Mouse (Mus musculus) thymus, adult 2 months (tissue): Measurements from ENCODE around the gene Pdgfra. TPM values are rescaled to one million over a fixed set of nuclear protein-coding genes. Genes with fewer than 3 reads are reported as not detected.

ENCODE experiments used
- DNase-seq: peaks from one replicate; pipeline ENCODE4 v3.0.0; 2021
- H3K27ac ChIP-seq: fragments of 200-500 bp; 2 replicates; pipeline ENCODE4 v1.5.1; 2012; ENCODE audit warnings: low read length, control low read depth; ENCODE audit not compliant: control insufficient read depth, insufficient read depth
- H3K27me3 ChIP-seq: fragments of 200-500 bp; 2 replicates; pipeline ENCODE4 v1.6.1; 2012; ENCODE audit warnings: mild to moderate bottlenecking, low read length, moderate library complexity, mixed read lengths; ENCODE audit not compliant: control insufficient read depth, insufficient read depth
- H3K36me3 ChIP-seq: fragments of 200-500 bp; 2 replicates; pipeline ENCODE4 v1.6.1; 2012; ENCODE audit warnings: mild to moderate bottlenecking, low read length, moderate library complexity; ENCODE audit not compliant: control insufficient read depth, insufficient read depth
- H3K4me1 ChIP-seq: fragments of 200-500 bp; replicated peaks from 2 replicates; pipeline ENCODE4 v1.6.1; 2012; ENCODE audit warnings: low read length; ENCODE audit not compliant: control insufficient read depth, insufficient read depth
- H3K4me3 ChIP-seq: fragments of 200-500 bp; 2 replicates; pipeline ENCODE4 v1.5.1; 2012; ENCODE audit warnings: mild to moderate bottlenecking, low read length, control low read depth, moderate library complexity; ENCODE audit not compliant: control insufficient read depth, insufficient read depth
- CTCF ChIP-seq: fragments of 200-500 bp; IDR thresholded peaks from 2 replicates; pipeline ENCODE4 v1.5.1; 2012; ENCODE audit warnings: mild to moderate bottlenecking, control low read depth, low read length, moderate library complexity, borderline replicate concordance; ENCODE audit not compliant: control insufficient read depth, poor library complexity, insufficient read depth; ENCODE audit errors: extremely low read depth
- POLR2A ChIP-seq: fragments of 200-500 bp; IDR thresholded peaks from 2 replicates; pipeline ENCODE4 v1.6.1; 2012; ENCODE audit warnings: mild to moderate bottlenecking, low read length, control low read depth, moderate library complexity; ENCODE audit not compliant: control insufficient read depth, poor library complexity, insufficient read depth; ENCODE audit errors: extremely low read depth
- WGBS: fragments of 180-500 bp; shearing (Covaris S2); methylation state at CpG from one replicate; pipeline ENCODE4 v1.1.7; 2018; 5-methylcytosine and 5-hydroxymethylcytosine counted together
- polyA plus RNA-seq: library from polyadenylated mRNA; depleted of rRNA; stranded (reverse); fragments of >200 nt; gene quantifications from 2 replicates; pipeline ENCODE4 v1.2.3, GENCODE M21; 2012

Pdgfra gene
- polyA plus RNA-seq, 1 experiment: 3.4 TPM

GRCm38 (mm10) chr5:75150341-75150981 lies 1.6 kb upstream of the Pdgfra start:
- H3K4me3 ChIP-seq: no peak overlapping the region

DNA sequence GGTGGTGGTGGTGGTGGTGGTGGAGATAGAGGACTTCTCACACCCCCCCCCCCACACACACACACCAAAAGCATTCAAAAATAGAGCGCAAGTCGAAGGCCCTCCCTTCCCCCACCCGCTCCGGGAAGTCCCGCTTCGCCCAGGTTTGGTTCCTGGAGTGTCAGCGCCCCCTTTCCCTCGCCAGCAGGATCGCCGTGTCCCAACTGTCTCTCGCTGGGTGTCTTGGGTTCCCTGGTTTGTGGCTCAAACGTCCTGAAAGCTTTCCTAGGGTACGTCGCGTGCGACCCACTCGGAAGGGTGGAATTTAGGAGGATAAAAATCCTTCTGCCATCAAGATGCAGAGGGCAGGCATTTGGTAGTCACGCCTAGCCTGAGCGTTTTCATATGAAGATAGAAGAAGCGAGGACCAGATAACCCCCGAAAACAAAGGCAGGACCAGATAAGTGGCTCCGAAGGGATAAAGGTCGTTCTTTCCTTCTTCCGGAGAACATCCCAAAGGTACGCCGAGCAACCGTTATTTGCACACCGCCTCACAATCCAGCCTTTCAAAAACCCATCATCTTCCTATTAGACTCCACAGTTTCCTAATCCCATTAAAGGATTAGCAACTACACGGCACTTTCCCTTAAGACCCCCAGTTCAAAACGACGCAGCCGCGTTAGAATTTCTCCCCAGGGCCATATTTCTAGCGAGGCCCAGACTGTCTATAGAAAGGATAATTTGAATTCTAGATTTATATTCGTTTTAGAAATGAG lies 769 bp upstream of the Pdgfra start:
- Histone ChIP-seq H3K27me3 (peaks cover 28% of the 10 kb centered on the region), H3K4me1 (0 out of 2 replicates have a peak, but pooled peaks cover 4% of the 10 kb centered on the region), H3K4me3 (no peak overlapping the region), H3K27ac (no peak overlapping the region), H3K36me3 (no peaks in the 10 kb centered on the region)
- DNase-seq: no peak
- TF ChIP-seq CTCF (no peak), POLR2A (no peak)
- 7% methylated on average over 35 of the region's 35 CpGs for WGBS

More at GRCm38 (mm10) chr5:75150341-75150981, 1.6 kb upstream of the Pdgfra start:
- Histone ChIP-seq H3K4me1 (no peaks in the 10 kb centered on the region), H3K36me3 (no peaks in the 10 kb centered on the region), H3K27ac (no peak overlapping the region), H3K27me3 (peaks cover 28% of the 10 kb centered on the region)
- 7% methylated on average over 23 of the region's 23 CpGs for WGBS
- TF ChIP-seq POLR2A: no peak
- TF ChIP-seq CTCF: no peak
- DNase-seq: no peak

GRCm38 (mm10) chr5:75152791-75153625 lies 916 bp downstream of the Pdgfra start:
- H3K27me3 ChIP-seq: peaks cover 28% of the 10 kb centered on the region
- no peak overlapping the region for H3K4me3 ChIP-seq
- 5% methylated on average over 72 of the region's 72 CpGs for WGBS
- H3K4me1 ChIP-seq: 0 out of 2 replicates have a peak, but pooled peaks cover 4% of the 10 kb centered on the region
- TF ChIP-seq CTCF (no peak), POLR2A (no peak)
- H3K36me3 ChIP-seq: no peaks in the 10 kb centered on the region
- no peak overlapping the region for H3K27ac ChIP-seq
- no peak for DNase-seq

DNA sequence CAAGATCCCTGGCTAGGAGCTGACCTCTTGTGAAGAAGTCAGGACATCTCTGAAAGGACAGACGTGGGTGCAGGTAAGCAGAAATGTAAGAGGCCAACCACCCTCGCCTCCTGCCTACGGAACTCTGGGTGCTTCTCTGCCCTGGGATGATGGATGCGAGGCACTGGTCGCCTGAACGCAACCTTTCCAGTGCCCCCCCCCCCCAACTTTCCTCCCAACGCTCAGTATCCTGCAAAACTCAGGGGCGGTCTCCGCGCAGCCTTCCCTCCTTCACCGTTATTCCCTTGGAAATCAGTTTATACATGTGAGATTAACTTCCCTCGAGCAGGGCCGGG lies 1.5 kb downstream of the Pdgfra start:
- Histone ChIP-seq H3K27me3 (peaks cover 27% of the 10 kb centered on the region), H3K4me3 (no peak overlapping the region), H3K36me3 (no peaks in the 10 kb centered on the region), H3K27ac (no peak overlapping the region), H3K4me1 (0 out of 2 replicates have a peak, but pooled peaks cover 4% of the 10 kb centered on the region)
- DNase-seq: no peak
- 5% methylated on average over 13 of the region's 13 CpGs for WGBS
- TF ChIP-seq CTCF (no peak), POLR2A (no peak)

DNA sequence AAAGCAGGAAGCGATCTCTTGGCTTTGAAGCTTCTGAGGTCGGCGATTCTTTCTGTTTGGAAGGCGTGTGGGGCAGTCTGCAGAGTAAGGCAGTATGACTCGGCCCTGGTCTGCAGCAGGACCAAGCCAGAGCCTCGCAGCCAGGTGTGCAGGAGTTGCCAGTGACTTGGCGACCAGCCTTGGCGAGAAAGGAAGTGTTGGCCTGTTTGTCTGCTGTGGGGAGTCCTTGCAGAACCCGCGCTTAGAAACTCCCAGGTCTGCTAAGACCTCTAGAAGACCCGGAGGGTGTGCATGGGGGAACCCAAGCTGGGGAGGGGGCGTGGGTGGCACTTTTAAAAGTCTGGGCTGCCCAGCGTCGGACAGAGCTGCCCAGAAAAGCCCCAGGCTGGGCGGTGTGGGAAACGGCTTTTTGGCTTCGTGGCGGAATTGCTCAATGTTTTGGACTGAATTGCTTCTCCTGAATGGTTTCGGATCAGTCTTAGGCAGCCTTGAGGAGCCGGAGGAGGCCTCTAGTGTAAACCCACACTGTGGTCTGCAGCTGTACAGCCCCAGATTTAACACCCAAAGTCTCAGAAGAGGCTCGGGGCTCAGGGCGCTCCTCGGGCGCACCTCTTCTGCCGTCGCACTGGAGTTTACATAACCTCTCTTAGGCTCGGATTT lies 2.0 kb downstream of the Pdgfra start:
- DNase-seq: no peak
- WGBS: 3% methylated on average over 27 of the region's 27 CpGs
- no peak overlapping the region for H3K27ac ChIP-seq

More for the DNA sequence above, 2.0 kb downstream of the Pdgfra start:
- H3K27me3 ChIP-seq: peaks cover 22% of the 10 kb centered on the region
- 0 out of 2 replicates have a peak, but pooled peaks cover 4% of the 10 kb centered on the region for H3K4me1 ChIP-seq
- TF ChIP-seq POLR2A (no peak), CTCF (no peak)
- no peaks in the 10 kb centered on the region for H3K36me3 ChIP-seq
- H3K4me3 ChIP-seq: no peak overlapping the region
